Mouse (Mus musculus) limb, embryonic 11.5 days (tissue): ENCODE data around the gene Nkd1. TPM values are rescaled to one million over a fixed set of nuclear protein-coding genes. Genes with fewer than 3 reads are reported as not detected.

Experiments used
- ATAC-seq: fragments of 200-750 bp; cut with Nextera tagmentation; 2 replicates; pipeline ENCODE4 v1.8.0; 2017; ENCODE audit warnings: low read depth; ENCODE audit not compliant: insufficient number of reproducible peaks, low FRiP score, low TSS enrichment
- DNase-seq: peaks from one replicate; pipeline ENCODE4 v3.0.0-alpha.2; 2015; ENCODE audit warnings: low spot score
- H3K27ac ChIP-seq: fragments of 300-500 bp; sonication (generic); replicated peaks from 2 replicates; pipeline ENCODE4 v1.5.1; 2014; ENCODE audit warnings: low read depth, mild to moderate bottlenecking, low read length
- H3K27me3 ChIP-seq: fragments of 300-500 bp; sonication (generic); 2 replicates; pipeline ENCODE4 v1.6.1; 2014; ENCODE audit warnings: mild to moderate bottlenecking, low read length, mixed read lengths; ENCODE audit not compliant: control insufficient read depth, insufficient read depth
- H3K36me3 ChIP-seq: fragments of 300-500 bp; sonication (generic); 2 replicates; pipeline ENCODE4 v1.6.1; 2014; ENCODE audit warnings: mild to moderate bottlenecking, low read length, moderate library complexity, mixed read lengths; ENCODE audit not compliant: control insufficient read depth, insufficient read depth
- H3K4me1 ChIP-seq: fragments of 300-500 bp; sonication (generic); 2 replicates; pipeline ENCODE4 v1.6.1; 2014; ENCODE audit warnings: low read length, mixed read lengths; ENCODE audit not compliant: control insufficient read depth, insufficient read depth
- H3K4me2 ChIP-seq: fragments of 300-500 bp; sonication (generic); 2 replicates; pipeline ENCODE4 v1.6.1; 2014; ENCODE audit warnings: low read depth, mild to moderate bottlenecking, moderate library complexity; ENCODE audit not compliant: severe bottlenecking
- H3K4me3 ChIP-seq: fragments of 300-500 bp; sonication (generic); 2 replicates; pipeline ENCODE4 v1.5.1; 2014; ENCODE audit warnings: low read depth, low read length
- H3K9ac ChIP-seq: fragments of 300-500 bp; sonication (generic); 2 replicates; pipeline ENCODE4 v1.6.1; 2014; ENCODE audit warnings: mild to moderate bottlenecking, low read length
- H3K9me3 ChIP-seq: fragments of 300-500 bp; sonication (generic); 2 replicates; pipeline ENCODE4 v1.6.1; 2016; ENCODE audit warnings: low read length; ENCODE audit not compliant: control insufficient read depth
- WGBS: fragments of 180-500 bp; shearing (Covaris S2); extraction: QIAGEN DNeasy Blood & Tissue Kit; methylation state at CpG from one replicate; pipeline ENCODE4 v1.1.7; 2014; 5-methylcytosine and 5-hydroxymethylcytosine counted together
- polyA plus RNA-seq: library from polyadenylated mRNA; unstranded; fragments of >200 nt; fragmentation: Nextera tagmentation; extraction: Ambion mirVana; gene quantifications from 2 replicates; pipeline ENCODE4 v1.2.1, GENCODE M21; 2014

Nkd1 gene
- polyA plus RNA-seq, 1 experiment from 2014 or later, result 47.6 TPM

DNA sequence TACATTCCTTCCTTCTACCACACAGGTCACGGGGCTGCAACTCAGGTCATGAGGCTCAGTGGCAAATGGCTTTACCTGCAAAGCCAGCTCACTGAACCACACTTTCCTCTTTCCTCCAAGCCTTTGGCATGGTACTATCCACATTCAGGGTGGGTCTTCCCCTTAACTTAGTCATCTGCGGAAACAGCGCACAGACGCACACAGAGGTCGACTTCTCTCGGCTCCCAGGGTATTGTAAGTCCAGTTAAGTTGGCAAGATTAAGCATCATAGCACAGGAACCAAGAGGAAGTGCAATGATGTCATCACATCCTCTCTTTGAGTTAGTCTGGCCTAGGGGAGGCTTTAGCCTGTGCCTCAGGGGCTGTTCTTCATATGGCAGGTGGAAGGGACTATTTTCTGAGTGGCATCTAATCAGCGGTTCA, 112.2 kb downstream of the Nkd1 start:
- Histone ChIP-seq H3K27ac (no peak overlapping the region), H3K9ac (no peak overlapping the region), H3K27me3 (0 out of 2 replicates have a peak, but pooled peaks cover 2% of the 10 kb centered on the region), H3K4me1 (0 out of 2 replicates have a peak, but pooled peaks cover 1% of the 10 kb centered on the region), H3K4me3 (no peak overlapping the region), H3K9me3 (no peaks in the 10 kb centered on the region), H3K4me2 (no peak overlapping the region), H3K36me3 (no peaks in the 10 kb centered on the region)
- no peak for ATAC-seq
- 89% methylated on average over 7 of the region's 7 CpGs for WGBS
- DNase-seq, result no peak

DNA sequence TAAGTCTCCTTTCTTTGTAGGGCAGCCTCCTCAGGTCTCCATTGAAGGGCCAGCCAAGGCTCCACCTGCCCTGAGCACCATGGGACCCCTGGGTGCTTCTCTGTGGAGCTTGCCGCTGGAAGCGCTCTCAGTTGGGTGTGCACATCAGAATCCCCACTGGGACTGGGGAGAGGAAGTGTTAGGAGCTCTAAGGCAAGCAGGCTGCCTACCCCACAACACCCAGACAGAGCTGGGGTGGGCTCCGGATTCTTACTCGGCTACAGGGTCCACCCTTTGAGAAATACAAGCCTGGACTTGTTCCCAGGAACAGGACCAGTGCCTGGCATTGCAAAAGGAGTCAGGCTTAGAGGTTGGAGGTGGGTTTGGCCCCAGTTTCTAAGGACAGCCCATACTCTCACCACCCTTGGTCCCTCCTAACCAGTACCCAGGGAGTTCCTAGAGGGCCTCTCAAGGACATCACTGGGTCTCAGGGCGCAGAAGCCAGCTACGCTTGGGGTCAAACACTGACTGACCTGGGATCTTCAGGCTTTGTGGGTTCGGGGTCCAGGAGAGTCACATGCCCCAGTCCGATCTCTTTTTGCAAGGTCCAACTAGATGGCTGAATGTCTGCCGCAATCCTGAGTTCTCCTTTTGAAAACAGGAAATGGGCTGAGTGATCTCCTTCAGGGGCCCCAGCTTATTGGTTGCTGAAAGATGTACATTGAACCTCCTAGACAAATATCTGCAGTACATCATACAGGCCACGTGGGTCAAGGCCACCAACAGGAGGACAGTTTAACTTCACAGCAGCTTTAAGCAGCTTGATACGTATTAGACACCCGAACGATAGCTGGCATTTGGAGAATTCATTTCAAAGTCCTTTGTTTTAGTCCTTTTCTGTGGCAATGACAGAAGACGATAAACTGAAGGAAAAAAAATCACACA, 114.6 kb downstream of the Nkd1 start, which contains the start of gene Snx20:
TSS of gene Snx20 (minus strand) at position 655 of the 924 bp plus-strand sequence.
- DNase-seq, result no peak
- Histone ChIP-seq H3K9ac (no peak within 1 kb of the TSS), H3K36me3 (no peaks in the 10 kb centered on the region), H3K4me1 (no peaks in the 10 kb centered on the region), H3K27ac (no peak within 1 kb of the TSS), H3K4me2 (no peak within 1 kb of the TSS), H3K27me3 (no peaks in the 10 kb centered on the region), H3K4me3 (no peak within 1 kb of the TSS), H3K9me3 (no peaks in the 10 kb centered on the region)
- 86% methylated on average over 14 of the region's 14 CpGs for WGBS
- no peak for ATAC-seq

- ATAC-seq, result no peak
- WGBS, result 80% methylated on average over 9 of the region's 9 CpGs
- Histone ChIP-seq H3K36me3 (no peaks in the 10 kb centered on the region), H3K27ac (no peak overlapping the region), H3K4me1 (no peaks in the 10 kb centered on the region), H3K9ac (no peak overlapping the region), H3K4me2 (no peak overlapping the region), H3K4me3 (no peak overlapping the region), H3K27me3 (no peaks in the 10 kb centered on the region), H3K9me3 (no peaks in the 10 kb centered on the region)
- no peak for DNase-seq
Measured at GRCm38 (mm10) chr8:88637092-88638000, 116.2 kb downstream of the Nkd1 start.

DNA sequence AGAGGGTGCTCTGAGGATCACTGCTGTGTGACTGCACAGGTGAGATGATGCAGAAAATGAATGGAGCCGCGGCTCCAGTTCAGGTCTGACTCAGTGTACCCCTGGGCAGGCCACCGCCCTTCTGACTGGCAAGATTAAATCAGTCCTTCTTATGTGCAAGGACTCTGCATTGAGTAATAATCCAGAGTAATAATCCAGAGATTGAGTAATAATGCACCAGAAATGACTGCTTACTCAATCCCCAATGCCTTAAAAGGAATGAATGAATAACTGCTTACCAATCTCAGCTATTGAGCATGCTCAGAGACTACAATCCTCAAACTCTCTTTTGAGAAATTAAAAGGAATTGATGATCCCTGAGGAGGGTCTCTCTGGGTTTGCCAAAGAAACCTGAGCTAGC, 117.8 kb downstream of the Nkd1 start:
- Histone ChIP-seq H3K4me3 (no peak overlapping the region), H3K27me3 (no peaks in the 10 kb centered on the region), H3K27ac (no peak overlapping the region), H3K9ac (no peak overlapping the region), H3K36me3 (no peaks in the 10 kb centered on the region), H3K9me3 (no peaks in the 10 kb centered on the region), H3K4me1 (no peaks in the 10 kb centered on the region), H3K4me2 (no peak overlapping the region)
- DNase-seq (no peak), ATAC-seq (no peak)
- 97% methylated on average over 3 of the region's 3 CpGs for WGBS

GRCm38 (mm10) chr8:88642734-88643564, 121.8 kb downstream of the Nkd1 start:
- Histone ChIP-seq H3K9ac (no peak overlapping the region), H3K4me1 (no peaks in the 10 kb centered on the region), H3K4me2 (no peak overlapping the region), H3K4me3 (no peak overlapping the region), H3K27ac (no peak overlapping the region), H3K9me3 (no peaks in the 10 kb centered on the region), H3K36me3 (no peaks in the 10 kb centered on the region), H3K27me3 (0 out of 2 replicates have a peak, but pooled peaks cover 2% of the 10 kb centered on the region)
- 75% methylated on average over 5 of the region's 5 CpGs for WGBS
- DNase-seq, result no peak
- ATAC-seq, result no peak

Other genes with a start within 250 kb of the Nkd1 start
- 1.8 and 2.3 TPM in 2 replicates for gene Adcy7, start 249.0 kb upstream of the Nkd1 start, polyA plus RNA-seq
- gene Brd7, start 159.2 kb upstream of the Nkd1 start, polyA plus RNA-seq, result 108 and 112 TPM in 2 replicates
- gene Snx20, start 114.8 kb downstream of the Nkd1 start, polyA plus RNA-seq, result 1.2 and 1.5 TPM in 2 replicates
- 0.23 and 0.29 TPM in 2 replicates for gene Nod2, start 126.0 kb downstream of the Nkd1 start, polyA plus RNA-seq
- gene Cyld, start 175.7 kb downstream of the Nkd1 start, polyA plus RNA-seq, result 13.5 and 17.3 TPM in 2 replicates